Mouse (Mus musculus): ENCODE data around the gene Fgf14.
"Not testable (repeated sequence)": the region's sequence is repeated elsewhere in the genome, so short reads cannot be mapped to it uniquely, and the experiment has no call there.

The Fgf14 gene

DNA sequence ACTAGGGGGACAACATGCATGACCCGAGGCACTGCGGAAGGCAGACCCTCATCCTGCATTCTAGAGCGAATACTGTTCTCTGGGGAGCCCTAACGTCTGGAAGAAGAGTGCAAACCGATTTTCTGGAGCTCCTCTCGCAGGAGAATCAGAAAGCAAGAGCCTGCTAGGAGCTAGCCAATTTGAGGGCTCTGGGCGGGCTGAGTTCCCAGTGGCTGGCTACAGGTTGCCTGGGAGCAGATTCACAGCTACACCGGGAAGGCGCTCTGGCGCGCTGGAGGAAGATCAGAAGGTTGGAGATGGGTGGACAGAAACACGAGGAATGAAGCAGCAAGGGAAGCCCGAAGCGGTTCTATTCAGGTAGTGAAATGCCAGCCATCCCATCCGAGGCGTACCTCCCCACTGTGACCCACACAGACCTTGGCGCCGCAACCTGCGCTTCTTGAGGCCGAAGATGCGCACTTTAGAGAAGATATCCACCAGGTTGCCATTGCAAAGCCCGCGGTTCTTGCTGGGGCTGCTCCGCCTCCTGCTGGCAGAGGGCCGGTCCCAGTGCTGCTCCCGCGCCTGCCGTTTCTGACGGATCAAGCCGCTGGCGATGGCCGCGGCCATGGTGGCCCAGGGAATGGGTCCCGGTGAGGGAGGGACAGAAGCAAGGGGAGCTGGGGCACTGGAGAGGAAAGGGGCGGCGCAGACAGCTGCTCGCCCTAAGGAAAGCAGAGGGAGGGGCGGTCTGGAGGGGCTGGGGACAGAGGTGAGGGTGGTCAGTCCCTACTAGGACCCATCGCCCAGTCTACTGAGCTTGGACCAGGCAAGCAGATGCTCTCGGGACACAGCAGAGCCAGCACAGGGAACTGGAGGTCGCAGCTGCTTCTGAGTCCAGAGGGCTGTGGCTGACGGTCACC, 484.8 kb downstream of the Fgf14 start:
- peak; percentile 6 for DNase-seq (ENCODE audit: low read depth, low spot score)

DNA sequence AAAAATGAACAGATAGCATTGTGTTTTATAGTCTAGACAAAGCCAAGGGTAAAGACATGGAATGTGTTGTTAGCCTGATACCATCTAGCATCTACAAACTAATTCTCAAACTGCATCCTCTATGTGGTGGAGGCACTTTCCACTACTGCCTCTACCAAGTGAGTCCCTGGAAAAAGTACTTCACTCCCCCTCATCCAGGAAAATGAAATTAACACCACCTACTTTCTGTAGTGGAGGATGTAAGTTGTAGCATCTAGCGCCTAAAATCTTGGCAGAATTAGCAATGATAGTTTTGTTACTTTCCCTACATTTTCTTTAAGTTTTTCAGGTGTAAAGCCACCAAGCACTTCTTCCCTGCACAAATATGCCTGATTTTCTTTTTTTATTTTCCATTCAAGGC, 496.7 kb downstream of the Fgf14 start:
- no peak for DNase-seq (ENCODE audit: low read depth, low spot score)

- no peak for DNase-seq (ENCODE audit: low read depth, low spot score)
These were observed 502.8 kb downstream of the Fgf14 start for GRCm38 (mm10) chr14:124174111-124174510.

DNA sequence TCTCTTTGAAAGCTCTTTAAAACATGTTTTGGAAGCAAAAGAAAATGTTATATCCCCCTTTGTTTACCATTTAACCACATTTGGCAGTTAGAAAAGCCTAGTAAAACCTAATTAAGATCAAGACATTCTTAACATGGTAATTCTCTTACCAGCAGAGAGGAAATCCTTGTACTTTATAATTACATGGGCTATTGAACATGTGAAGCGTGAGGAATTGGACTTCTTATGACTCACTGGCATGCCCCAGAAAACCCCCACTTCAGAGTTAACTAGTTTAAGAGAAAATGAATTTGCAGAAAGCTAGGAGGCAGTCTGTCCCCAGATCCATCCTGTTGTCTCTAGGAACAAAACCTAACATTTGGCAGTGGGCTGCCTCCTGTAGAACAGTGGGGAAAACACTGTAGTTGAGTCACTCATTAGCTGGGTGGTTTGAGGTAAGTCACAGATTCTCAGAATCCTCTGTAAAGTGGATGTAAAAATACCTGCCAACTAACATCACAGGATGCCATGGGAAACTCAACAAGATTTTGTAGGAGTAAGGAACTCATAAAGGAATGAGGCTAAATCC, 513.2 kb downstream of the Fgf14 start:
- DNase-seq (ENCODE audit: low read depth, low spot score), result no peak

DNA sequence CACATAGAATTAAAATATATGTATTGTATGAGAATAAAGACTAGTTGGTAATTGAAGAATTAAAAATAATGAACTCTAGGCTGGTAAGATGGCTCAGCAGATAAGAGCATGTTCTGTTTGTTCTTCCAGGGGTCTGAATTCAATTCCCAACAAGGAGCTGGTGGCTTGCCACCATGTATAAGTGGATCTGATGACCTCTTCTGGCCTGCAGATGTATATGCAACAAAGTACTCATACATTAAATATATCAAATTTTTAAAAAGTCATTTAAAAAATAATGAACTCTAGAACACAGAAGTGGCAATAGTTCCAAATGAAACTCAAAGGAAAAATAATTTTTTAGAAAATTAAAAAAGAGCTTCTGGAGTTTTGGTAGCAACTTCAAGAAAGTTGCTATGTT, 529.5 kb downstream of the Fgf14 start:
- DNase-seq (ENCODE audit: low read depth, low spot score), result no peak

DNA sequence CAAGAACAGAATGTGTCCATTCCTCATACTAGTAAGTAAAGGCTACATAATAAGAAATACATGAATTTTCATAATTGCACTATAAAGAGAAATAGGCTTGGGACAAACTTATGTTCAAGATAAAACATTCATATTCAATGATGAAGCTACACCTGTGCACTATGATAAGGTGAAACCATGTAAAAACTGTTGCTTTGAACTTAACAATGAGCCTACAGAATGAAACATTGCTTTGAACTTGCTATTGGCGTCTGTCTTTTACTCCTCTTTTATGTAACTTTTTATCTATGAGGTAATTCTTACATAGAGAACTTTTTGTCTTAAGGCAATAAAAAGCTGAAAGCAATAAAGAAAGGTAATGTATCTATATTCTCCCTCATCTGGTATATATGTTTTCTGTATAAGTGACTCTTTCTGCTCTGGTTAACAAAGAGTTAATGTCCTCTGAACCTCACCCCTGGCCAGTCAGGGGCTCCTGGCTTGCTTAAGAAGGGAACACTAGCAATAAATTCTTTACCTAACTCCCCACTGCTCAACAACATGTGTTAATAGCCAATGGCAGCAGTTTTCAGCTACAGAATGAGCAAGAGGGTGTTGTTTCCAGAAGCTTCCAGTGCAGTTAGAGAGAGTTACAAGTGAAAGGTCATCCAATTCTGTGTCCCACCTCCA, 569.6 kb downstream of the Fgf14 start:
- DNase-seq (ENCODE audit: low read depth, low spot score), result peak; percentile 20

DNA sequence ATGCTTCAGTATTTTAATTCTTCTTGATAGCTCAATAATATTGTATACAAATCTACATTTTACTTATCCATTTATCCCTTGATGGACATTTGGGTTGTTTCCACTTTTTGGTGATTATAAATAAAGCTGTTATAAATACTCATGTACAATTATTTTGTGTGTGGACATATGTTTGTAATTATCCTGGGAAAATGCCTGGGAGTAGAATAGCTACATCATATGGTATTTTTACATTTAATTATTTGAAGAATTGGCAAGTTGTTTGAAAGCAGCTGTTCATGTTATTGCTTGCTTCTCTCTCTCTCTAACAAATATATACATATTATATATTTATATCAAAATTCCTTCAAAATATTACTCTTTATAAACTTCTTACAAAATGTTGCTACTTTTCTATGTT, 593.8 kb downstream of the Fgf14 start:
- DNase-seq (ENCODE audit: low read depth, low spot score), result no peak

DNA sequence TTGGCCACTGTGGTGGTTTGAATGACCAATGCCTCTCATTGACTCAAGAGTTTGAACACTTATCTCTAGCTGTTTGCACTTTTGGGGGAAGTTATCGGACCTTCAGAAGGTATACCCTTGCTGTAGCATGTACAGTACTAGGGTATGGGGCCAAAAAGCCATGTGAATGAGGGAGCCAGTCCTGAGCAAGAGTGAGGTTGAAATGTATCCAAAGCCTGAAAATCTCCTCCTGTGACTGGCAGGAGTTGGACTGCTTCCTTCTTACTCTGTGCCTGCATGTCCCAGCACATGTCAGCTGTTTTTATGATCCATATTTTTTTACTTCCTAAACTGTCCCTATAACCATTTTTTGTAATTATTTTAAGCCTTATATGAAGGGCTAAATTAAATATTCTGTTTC, 632.9 kb downstream of the Fgf14 start:
- no peak for DNase-seq (ENCODE audit: low read depth, low spot score)

GRCm38 (mm10) chr14:124040651-124041050, 636.3 kb downstream of the Fgf14 start:
- no peak for DNase-seq (ENCODE audit: low read depth, low spot score)

- no peak for DNase-seq (ENCODE audit: low read depth, low spot score)
These were observed 639.5 kb downstream of the Fgf14 start for GRCm38 (mm10) chr14:124037434-124037833.

GRCm38 (mm10) chr14:124036575-124037205, 640.2 kb downstream of the Fgf14 start:
- DNase-seq (ENCODE audit: low read depth, low spot score), result no peak

- DNase-seq (ENCODE audit: low read depth, low spot score), result not testable (repeated sequence)
These were observed 643.6 kb downstream of the Fgf14 start for GRCm38 (mm10) chr14:124033302-124033701.

DNA sequence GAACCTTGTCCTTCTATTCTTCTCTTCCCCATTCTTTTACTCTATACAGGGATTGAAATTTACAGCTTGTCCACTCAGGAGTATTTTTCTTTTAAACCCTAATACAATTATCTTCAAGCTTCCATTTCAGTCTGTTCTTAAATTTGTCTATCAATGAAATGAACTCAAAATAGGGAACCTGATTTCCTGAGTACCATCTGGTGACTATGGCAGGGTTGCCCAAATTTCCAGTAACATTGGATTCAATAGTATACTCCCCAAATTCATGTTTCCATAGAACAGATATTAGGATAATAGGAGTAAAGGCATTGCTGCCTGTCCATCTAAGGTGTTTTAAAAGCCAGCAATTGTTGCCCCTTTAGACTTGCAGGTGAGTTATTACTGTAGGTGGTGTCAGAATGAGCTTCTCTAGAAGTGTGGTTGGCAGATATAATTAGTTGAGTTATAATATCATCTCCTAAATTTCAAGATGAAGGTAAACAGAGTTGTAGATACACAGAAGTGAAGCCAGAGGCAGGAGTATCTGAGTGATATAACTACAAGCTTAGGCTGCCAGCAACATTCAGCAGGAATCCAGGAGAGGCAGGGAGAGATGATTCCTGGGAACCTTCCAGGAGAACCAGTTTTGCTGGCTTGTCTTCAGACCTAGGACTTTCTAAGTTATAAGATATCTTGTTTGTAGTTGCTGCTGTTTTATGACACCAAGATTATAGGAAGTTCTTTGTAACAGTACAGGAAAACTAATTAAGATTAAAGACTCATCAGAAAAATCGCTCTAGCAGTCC, 648.8 kb downstream of the Fgf14 start:
- DNase-seq (ENCODE audit: low read depth, low spot score), result no peak

DNA sequence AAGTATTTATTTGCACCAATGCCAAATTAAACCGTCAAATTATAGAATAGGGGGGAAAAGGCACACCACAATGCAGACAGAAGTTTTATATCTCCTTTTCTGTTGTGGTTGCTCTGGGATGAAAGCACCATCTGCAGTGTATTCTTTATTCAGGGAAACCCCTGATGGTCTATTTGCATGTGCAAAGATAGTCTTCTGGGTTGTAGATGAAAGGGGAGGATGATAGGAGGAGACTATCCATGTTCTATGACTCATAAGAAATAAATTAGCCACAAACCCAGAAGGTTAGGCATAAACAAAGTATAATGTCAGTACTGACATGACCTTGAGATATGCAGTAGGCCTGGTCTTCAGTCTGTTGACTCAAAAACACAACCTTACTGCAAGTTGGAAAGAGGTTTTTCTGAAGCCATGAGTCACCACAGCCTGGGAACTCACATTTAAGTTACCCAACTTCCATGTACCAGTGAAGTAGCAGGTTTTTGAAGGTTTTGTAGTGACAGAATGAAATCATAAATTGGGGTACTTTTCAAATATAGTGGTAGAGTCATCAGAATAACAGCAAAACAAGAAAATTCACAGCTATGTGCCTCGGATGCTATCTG, 686.2 kb downstream of the Fgf14 start:
- no peak for DNase-seq (ENCODE audit: low read depth, low spot score)

DNA sequence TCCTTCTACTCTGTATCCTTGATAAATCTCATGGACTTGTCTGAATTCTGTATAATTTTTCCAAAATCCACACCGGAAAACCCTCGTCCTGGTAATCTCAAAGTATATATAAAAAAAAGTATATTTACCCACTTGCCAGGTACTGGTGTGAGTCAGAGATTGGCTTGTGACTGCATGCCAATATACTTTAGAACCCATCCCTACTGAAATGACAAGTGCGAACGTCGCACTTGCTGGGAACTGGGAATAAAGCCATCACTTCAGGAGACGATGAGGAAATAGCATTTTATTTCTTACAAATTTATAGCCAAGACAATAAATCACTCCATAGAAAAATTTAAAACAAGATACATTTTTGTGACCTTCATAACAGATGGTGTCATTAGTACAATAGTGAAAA, 708.9 kb downstream of the Fgf14 start:
- no peak for DNase-seq (ENCODE audit: low read depth, low spot score)

DNA sequence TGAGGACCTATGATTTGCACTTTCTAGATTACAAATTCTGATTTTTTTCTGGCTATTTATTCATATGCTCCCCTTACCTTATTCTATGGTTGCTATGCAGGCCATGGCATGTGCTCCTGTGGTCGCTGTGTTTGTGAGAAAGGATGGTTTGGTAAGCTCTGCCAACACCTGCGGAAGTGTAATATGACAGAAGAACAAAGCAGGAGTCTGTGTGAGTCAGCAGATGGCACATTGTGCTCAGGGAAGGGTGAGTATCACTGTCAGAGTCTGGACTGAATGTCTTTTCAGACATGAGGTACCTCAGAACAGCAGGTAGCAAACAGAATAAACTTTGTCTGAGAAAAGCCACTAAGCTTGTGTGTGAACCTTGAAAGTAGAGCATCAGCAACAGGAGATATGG, 710.4 kb downstream of the Fgf14 start:
- DNase-seq (ENCODE audit: low read depth, low spot score), result no peak

All from forelimb bud, embryonic 11.5 days (tissue).